Mouse (Mus musculus) olfactory bulb, adult 2 months (tissue): Measurements from ENCODE around the gene Zfp706.

Experiments
- CTCF ChIP-seq: fragments of 200-500 bp; IDR thresholded peaks from 2 replicates; pipeline ENCODE4 v1.5.1; 2012; ENCODE audit warnings: low read depth, mild to moderate bottlenecking, low read length, moderate library complexity; ENCODE audit not compliant: insufficient read depth
- POLR2A ChIP-seq: fragments of 200-500 bp; IDR thresholded peaks from 2 replicates; pipeline ENCODE4 v1.6.1; 2012; ENCODE audit warnings: mild to moderate bottlenecking, low read depth, low read length, moderate library complexity; ENCODE audit not compliant: insufficient read depth

- TF ChIP-seq CTCF (no peak), POLR2A (no peak)
These were observed 16.2 kb downstream of the Zfp706 start for GRCm38 (mm10) chr15:36991353-36991752.
